Mouse (Mus musculus) embryonic facial prominence, embryonic 12.5 days (tissue): ENCODE measurements around the gene Cacng2. TPM values are rescaled to one million over a fixed set of nuclear protein-coding genes. Genes with fewer than 3 reads are reported as not detected.

Experiments
- ATAC-seq: fragments of 200-750 bp; cut with Nextera tagmentation; 2 replicates; pipeline ENCODE4 v1.8.0; 2017; ENCODE audit not compliant: insufficient number of reproducible peaks, insufficient read depth, low FRiP score, low TSS enrichment
- H3K27ac ChIP-seq: fragments of 300-500 bp; sonication (generic); 2 replicates; pipeline ENCODE4 v1.5.1; 2016; ENCODE audit warnings: mild to moderate bottlenecking
- H3K27me3 ChIP-seq: fragments of 300-500 bp; sonication (generic); 2 replicates; pipeline ENCODE4 v1.6.1; 2016; ENCODE audit warnings: mild to moderate bottlenecking, moderate library complexity
- H3K36me3 ChIP-seq: fragments of 300-500 bp; sonication (generic); 2 replicates; pipeline ENCODE4 v1.6.1; 2016; ENCODE audit warnings: mild to moderate bottlenecking
- H3K4me1 ChIP-seq: fragments of 300-500 bp; sonication (generic); 2 replicates; pipeline ENCODE4 v1.6.1; 2016
- H3K4me2 ChIP-seq: fragments of 300-500 bp; sonication (generic); replicated peaks from 2 replicates; pipeline ENCODE4 v1.6.1; 2016; ENCODE audit warnings: mild to moderate bottlenecking, moderate library complexity
- H3K4me3 ChIP-seq: fragments of 300-500 bp; sonication (generic); 2 replicates; pipeline ENCODE4 v1.5.1; 2016; ENCODE audit warnings: mild to moderate bottlenecking
- H3K9ac ChIP-seq: fragments of 300-500 bp; sonication (generic); 2 replicates; pipeline ENCODE4 v1.6.1; 2016; ENCODE audit warnings: mild to moderate bottlenecking, moderate library complexity
- H3K9me3 ChIP-seq: fragments of 300-500 bp; sonication (generic); 2 replicates; pipeline ENCODE4 v1.6.1; 2016; ENCODE audit warnings: mild to moderate bottlenecking, moderate library complexity
- WGBS: fragments of 180-500 bp; shearing (Covaris S2); methylation state at CpG from one replicate; pipeline ENCODE4 v1.1.7; 2016; 5-methylcytosine and 5-hydroxymethylcytosine counted together
- polyA plus RNA-seq: library from polyadenylated mRNA; unstranded; fragments of >200 nt; fragmentation: Nextera tagmentation; extraction: Ambion mirVana; gene quantifications from 2 replicates; pipeline ENCODE4 v1.2.1, GENCODE M21; 2016

The Cacng2 gene
- polyA plus RNA-seq, 1 experiment from 2014 or later, result 0.03 TPM

DNA sequence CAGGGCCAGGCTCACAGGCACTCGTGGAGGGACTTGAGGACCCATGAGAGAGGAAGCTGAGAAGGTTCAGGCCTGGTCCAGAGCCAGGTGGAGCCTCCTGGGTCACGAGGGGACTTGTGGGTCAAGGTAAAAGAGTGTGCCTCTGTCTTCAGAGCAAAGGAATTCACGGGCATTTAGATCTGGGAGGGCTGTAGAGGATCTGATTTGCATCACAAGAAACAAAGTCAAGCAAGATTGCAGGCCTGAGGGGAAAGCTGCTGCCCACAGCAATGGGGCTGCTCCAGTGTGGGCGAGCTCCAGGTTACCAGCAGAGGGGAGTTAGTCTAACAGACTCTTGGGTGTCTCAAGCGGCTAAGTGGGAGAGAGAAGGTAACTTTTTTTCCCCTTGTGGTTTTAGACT, 118.4 kb downstream of the Cacng2 start:
- Histone ChIP-seq H3K4me1 (no peaks in the 10 kb centered on the region), H3K27me3 (no peaks in the 10 kb centered on the region), H3K4me2 (no peak overlapping the region), H3K9ac (no peak overlapping the region), H3K36me3 (no peaks in the 10 kb centered on the region), H3K9me3 (no peaks in the 10 kb centered on the region), H3K27ac (no peak overlapping the region), H3K4me3 (no peak overlapping the region)
- 25% methylated on average over 5 of the region's 5 CpGs for WGBS
- ATAC-seq, result no peak

- no peaks in the 10 kb centered on the region for H3K36me3 ChIP-seq
- H3K4me2 ChIP-seq, result no peak overlapping the region
- no peaks in the 10 kb centered on the region for H3K27me3 ChIP-seq
- no peaks in the 10 kb centered on the region for H3K4me1 ChIP-seq
- ATAC-seq, result no peak
- no peak overlapping the region for H3K9ac ChIP-seq
- no peak overlapping the region for H3K4me3 ChIP-seq
- no peaks in the 10 kb centered on the region for H3K9me3 ChIP-seq
- H3K27ac ChIP-seq, result no peak overlapping the region
- 65% methylated on average over 5 of the region's 5 CpGs for WGBS
Measured at GRCm38 (mm10) chr15:77988541-77988940, 131.3 kb downstream of the Cacng2 start.

- H3K9me3 ChIP-seq, result no peaks in the 10 kb centered on the region
- no peaks in the 10 kb centered on the region for H3K36me3 ChIP-seq
- H3K27ac ChIP-seq, result no peak overlapping the region
- no peak overlapping the region for H3K4me3 ChIP-seq
- ATAC-seq, result no peak
- H3K4me2 ChIP-seq, result no peak overlapping the region
- H3K4me1 ChIP-seq, result no peaks in the 10 kb centered on the region
- 25% methylated on average over 3 of the region's 3 CpGs for WGBS
- no peak overlapping the region for H3K9ac ChIP-seq
- 0 out of 2 replicates have a peak, but pooled peaks cover 8% of the 10 kb centered on the region for H3K27me3 ChIP-seq
Measured at GRCm38 (mm10) chr15:77983391-77983790, 136.4 kb downstream of the Cacng2 start.

DNA sequence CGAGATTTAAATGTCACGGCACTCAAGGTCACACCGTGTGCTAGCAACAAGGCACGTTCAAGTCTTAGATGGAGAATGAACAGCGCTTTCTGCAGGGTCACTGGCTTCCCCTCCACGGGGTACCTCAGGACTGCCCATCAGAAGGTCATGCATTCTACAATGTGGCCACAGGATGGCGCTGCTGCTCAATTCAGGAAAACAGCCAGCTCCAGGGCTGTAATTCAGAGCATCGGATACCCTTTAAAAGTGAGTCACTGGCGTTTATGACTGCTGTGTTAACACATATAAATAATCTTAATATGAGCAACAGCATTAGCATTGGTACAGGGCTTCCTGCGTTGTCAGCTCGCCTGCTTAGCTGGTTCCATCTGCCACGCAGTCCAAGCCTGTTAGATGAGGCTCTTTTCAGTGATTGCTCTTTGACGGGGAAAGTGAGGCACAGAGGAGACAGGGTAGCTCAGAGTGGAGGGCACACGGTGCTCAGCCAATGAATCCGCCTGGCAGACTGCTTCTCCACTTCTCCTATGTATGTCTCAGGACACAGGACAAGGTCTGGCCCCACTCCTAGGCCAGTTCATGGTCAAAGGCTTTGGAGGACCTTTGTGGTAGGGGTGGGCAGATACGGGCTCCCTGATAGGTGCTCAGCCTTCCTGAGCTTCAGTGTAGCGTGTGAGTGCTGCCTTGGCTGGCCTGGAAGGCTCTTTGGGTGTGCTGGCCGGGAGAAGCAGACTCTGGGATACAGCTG, 137.5 kb downstream of the Cacng2 start:
- Histone ChIP-seq H3K4me2 (no peak overlapping the region), H3K4me3 (no peak overlapping the region), H3K27me3 (0 out of 2 replicates have a peak, but pooled peaks cover 8% of the 10 kb centered on the region), H3K27ac (no peak overlapping the region), H3K9ac (no peak overlapping the region), H3K9me3 (no peaks in the 10 kb centered on the region), H3K36me3 (no peaks in the 10 kb centered on the region), H3K4me1 (no peaks in the 10 kb centered on the region)
- ATAC-seq, result no peak
- 29% methylated on average over 18 of the region's 18 CpGs for WGBS

DNA sequence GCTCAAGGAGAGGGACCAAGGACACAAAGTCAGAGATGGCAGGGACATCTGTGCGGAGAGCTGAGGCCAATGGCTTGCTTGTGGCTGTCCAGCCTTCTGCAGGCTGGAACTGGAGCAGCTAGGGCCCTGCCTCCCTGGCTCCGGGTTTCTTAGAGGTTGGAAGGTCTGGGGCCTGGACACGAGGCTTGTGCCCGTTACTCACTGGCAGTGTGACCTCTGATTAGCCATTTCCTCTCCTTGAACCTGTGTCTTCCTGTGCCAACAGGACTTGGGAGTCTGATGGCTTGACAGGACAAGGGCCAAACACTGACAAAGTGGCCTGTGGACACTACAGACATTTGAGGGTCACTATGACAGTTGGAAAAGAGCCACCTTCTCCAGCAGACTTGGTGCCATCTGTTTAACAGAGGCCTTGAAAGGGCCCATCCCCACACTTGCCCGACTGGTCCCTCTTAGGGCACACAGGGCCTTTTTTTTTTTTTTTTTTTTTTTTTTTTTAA, 138.6 kb downstream of the Cacng2 start:
- ATAC-seq, result no peak

GRCm38 (mm10) chr15:77979427-77979865, 140.4 kb downstream of the Cacng2 start:
- no peak overlapping the region for H3K4me2 ChIP-seq
- no peak for ATAC-seq
- H3K27me3 ChIP-seq, result 0 out of 2 replicates have a peak, but pooled peaks cover 8% of the 10 kb centered on the region
- H3K36me3 ChIP-seq, result no peaks in the 10 kb centered on the region
- H3K4me1 ChIP-seq, result no peaks in the 10 kb centered on the region
- H3K9ac ChIP-seq, result no peak overlapping the region
- H3K4me3 ChIP-seq, result no peak overlapping the region
- WGBS, result 85% methylated on average over 10 of the region's 10 CpGs
- no peaks in the 10 kb centered on the region for H3K9me3 ChIP-seq
- H3K27ac ChIP-seq, result no peak overlapping the region

More for the DNA sequence above, 138.6 kb downstream of the Cacng2 start:
- WGBS, result 67% methylated on average over 5 of the region's 5 CpGs
- H3K36me3 ChIP-seq, result no peaks in the 10 kb centered on the region
- H3K9ac ChIP-seq, result no peak overlapping the region
- H3K9me3 ChIP-seq, result no peaks in the 10 kb centered on the region
- no peaks in the 10 kb centered on the region for H3K4me1 ChIP-seq
- no peak overlapping the region for H3K4me2 ChIP-seq
- H3K27me3 ChIP-seq, result 0 out of 2 replicates have a peak, but pooled peaks cover 8% of the 10 kb centered on the region
- H3K4me3 ChIP-seq, result no peak overlapping the region
- H3K27ac ChIP-seq, result no peak overlapping the region

DNA sequence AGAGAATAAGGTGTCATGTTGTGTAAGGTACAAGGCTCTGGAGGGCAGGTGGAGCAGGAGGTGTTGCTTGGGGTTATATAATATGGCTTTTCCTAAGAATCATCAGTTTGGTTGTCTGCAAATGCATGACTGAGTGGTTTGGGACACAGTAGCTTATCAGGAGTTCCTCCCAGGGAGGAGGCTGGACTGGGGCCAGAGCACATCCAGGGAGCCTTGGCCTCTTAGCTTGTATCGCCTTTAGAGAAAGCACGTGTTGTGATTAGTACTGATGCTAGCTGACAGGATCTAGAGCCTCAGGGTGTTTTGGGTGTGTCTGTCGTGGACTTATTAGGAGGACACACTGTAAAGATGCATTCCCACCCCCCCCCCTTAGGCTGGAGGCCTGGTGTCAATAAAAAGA, 142.2 kb downstream of the Cacng2 start:
- Histone ChIP-seq H3K27ac (no peak overlapping the region), H3K27me3 (0 out of 2 replicates have a peak, but pooled peaks cover 7% of the 10 kb centered on the region), H3K4me3 (no peak overlapping the region), H3K36me3 (no peaks in the 10 kb centered on the region), H3K4me2 (no peak overlapping the region), H3K9me3 (no peaks in the 10 kb centered on the region), H3K9ac (no peak overlapping the region), H3K4me1 (no peaks in the 10 kb centered on the region)
- 57% methylated on average over 3 of the region's 3 CpGs for WGBS
- no peak for ATAC-seq

- no peak overlapping the region for H3K27ac ChIP-seq
- H3K9me3 ChIP-seq, result no peaks in the 10 kb centered on the region
- no peak overlapping the region for H3K4me2 ChIP-seq
- no peak for ATAC-seq
- peaks cover 9% of the 10 kb centered on the region for H3K4me1 ChIP-seq
- H3K27me3 ChIP-seq, result no peaks in the 10 kb centered on the region
- H3K4me3 ChIP-seq, result no peak overlapping the region
- H3K9ac ChIP-seq, result no peak overlapping the region
- 76% methylated on average over 6 of the region's 6 CpGs for WGBS
- H3K36me3 ChIP-seq, result no peaks in the 10 kb centered on the region
Measured at GRCm38 (mm10) chr15:77974165-77974841, 145.5 kb downstream of the Cacng2 start.

DNA sequence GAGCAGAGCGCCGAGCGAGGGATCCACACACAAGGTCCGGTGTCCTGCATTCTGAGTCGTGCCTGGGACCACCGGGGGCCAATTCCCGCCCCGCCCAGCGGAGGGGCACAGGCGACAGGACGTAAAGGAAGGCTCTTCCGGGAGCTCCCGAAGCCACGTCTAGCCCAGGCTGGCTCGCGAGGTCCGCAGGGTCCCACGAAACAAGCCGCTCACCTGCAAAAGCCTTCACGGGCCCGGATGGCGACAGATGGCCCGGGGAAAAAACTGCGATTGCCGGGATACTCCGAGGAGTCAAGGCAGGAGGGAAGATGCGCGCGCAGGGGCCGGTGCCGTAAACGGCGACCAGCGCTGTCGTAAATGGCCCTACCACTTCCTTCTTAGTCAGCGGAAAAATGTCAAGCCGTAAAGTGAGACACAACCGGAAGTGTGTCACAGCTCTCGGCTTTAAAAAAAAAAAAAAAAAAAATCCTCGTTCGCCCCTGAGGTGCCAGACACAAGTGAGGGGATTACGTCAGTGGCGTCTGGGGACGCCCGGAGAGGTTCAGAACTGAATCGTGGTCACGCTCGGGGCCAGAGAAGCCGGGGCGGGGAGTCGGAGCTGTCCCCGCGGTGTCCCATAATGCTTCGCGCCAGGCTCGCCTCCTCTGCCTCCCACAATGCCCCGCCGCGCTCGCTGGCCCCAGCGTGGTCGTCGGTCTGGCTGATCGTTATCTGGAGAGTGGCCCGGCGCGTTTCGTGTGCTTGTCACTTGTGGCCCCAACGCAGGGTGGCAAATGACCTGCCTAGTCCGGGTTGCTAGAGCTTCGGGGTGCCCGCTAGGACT, 149.1 kb downstream of the Cacng2 start, which contains the start of gene Eif3d:
Gene Eif3d, minus strand, starts transcription at position 344 of the 823 bp plus-strand sequence.
- ATAC-seq, result peak; percentile 86
- WGBS, result under 1% methylated on average over 72 of the region's 72 CpGs
- Histone ChIP-seq H3K9ac (peak within 1 kb of the TSS; percentile 87), H3K4me3 (peak within 1 kb of the TSS; percentile 75), H3K36me3 (peaks cover 32% of the 10 kb centered on the region), H3K4me1 (peaks cover 17% of the 10 kb centered on the region), H3K27me3 (no peaks in the 10 kb centered on the region), H3K27ac (peak within 1 kb of the TSS; percentile 98), H3K4me2 (peak within 1 kb of the TSS; percentile 91), H3K9me3 (no peaks in the 10 kb centered on the region)

DNA sequence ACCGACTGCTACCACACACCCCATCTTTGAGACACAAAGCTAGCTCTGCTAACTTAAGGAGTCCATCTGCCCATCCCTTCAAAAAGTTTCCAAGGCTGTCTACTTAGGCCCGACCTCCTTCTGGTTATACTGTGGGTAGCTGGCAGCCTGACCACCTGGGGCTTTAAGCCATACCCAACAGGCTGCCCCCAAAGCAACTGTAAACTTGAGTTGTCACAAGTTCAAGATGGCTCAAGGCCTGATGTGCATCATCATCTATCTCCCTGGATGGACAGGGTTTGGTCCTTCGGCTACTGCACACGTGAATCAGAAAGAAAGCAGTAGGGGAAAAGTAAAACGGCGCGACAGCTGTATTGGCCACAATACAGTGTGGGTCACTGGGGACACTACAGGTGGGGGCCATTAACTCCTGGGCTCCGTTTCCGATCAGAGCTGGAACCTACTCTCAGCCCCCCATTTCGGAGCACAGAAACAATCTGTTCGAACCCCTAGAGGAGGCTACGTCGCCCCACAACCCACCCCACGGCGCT, 149.8 kb downstream of the Cacng2 start:
- H3K9ac ChIP-seq, result peak overlapping the region; percentile 87
- peaks cover 39% of the 10 kb centered on the region for H3K36me3 ChIP-seq
- ATAC-seq, result peak; percentile 19
- H3K27ac ChIP-seq, result peak overlapping the region; percentile 98
- WGBS, result 3% methylated on average over 15 of the region's 15 CpGs
- H3K4me3 ChIP-seq, result peak overlapping the region; percentile 75
- H3K4me1 ChIP-seq, result peaks cover 17% of the 10 kb centered on the region
- H3K9me3 ChIP-seq, result no peaks in the 10 kb centered on the region
- peak overlapping the region; percentile 91 for H3K4me2 ChIP-seq
- H3K27me3 ChIP-seq, result no peaks in the 10 kb centered on the region

DNA sequence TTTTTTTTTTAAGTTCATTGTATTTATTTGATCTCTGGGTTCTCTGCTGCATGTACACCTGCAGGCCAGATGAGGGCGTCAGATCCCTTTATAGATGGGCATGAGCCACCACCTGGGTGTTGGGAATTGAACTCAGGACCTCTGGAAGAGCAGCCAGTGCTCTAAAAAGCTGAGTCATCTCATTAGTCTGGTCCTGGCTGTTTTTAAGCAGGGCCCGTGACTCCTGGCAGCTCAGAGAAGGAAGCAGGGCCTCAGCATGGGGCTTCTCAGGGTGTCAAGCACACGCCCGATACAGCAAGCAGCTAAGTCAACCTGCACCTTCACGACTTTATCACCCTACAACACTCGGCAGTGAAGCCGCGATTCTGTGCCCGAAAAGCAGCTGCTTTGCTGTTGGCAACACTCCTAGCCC, 154.7 kb downstream of the Cacng2 start:
- WGBS, result 85% methylated on average over 9 of the region's 9 CpGs
- Histone ChIP-seq H3K27me3 (no peaks in the 10 kb centered on the region), H3K4me3 (no peak overlapping the region), H3K36me3 (peaks cover 88% of the 10 kb centered on the region), H3K4me2 (no peak overlapping the region), H3K9me3 (no peaks in the 10 kb centered on the region), H3K27ac (no peak overlapping the region), H3K9ac (no peak overlapping the region), H3K4me1 (peaks cover 13% of the 10 kb centered on the region)
- no peak for ATAC-seq
